Mouse (Mus musculus) stomach, adult 2 months (tissue): ENCODE results near the gene Tmx2. TPM values are rescaled to one million over a fixed set of nuclear protein-coding genes. Genes with fewer than 3 reads are reported as not detected.

ENCODE experiments used
- polyA plus RNA-seq: library from polyadenylated mRNA; depleted of rRNA; stranded (reverse); fragments of >200 nt; gene quantifications from 2 replicates; pipeline ENCODE4 v1.2.3, GENCODE M21; 2012; rRNA removed

The Tmx2 gene
- 32.9 and 35.4 TPM in 2 replicates for polyA plus RNA-seq

DNA sequence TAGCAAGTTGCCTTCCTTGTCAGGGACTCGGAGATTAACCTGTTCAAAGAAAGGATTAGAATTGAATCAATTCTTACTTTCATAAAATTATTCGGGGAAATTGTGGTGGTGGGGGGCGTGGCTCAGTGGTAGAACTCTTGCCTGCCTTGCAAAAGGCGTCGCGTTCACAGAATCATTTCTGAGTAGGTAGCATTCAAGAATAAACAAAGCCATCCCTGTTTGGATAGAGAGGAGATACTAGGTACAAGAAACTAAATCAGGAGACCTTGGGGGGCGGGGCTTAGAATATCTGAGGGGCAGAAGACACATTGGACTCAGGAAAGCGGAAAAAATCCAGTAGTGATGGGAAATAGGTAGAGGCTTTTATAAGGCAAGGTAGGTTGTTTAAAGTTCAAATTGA, at the start of gene Tmx2:
Gene Tmx2 (minus strand): TSS at position 125 of the 400 bp plus-strand sequence.

DNA sequence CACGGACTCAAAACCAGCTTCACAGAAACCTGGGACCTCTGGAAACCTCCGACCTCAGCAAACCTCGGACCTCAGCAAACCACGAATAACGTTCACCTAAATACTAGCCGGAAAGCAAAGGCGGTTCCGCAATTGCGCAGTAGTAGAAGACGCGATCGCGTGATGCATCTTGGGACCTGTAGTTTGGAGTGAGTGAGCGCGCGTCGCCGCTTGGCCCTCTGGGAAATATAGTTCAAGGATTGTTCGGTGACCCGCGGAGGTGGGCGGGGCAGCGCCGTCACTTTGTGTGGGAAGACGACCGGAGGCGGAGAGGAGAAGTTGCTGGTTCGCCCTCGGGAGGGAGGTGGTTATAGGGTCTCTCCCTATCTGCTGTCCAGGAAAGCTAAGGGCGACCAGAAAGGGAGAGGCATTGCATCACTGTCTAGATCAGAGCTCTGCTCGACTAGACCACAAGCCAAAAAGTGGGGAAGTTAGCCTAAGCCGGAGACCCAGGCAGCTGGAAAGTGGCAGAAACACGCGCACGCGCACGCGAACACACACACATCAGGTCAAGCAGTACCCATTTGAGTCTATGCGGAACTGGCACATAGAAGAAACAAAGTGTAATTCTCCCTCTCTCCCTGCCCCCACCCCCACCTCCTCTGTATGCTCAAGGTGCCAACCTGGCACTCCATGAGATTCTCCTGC, 48.4 kb upstream of the Tmx2 start, which contains the start of gene Clp1:
Gene Clp1 (minus strand): TSS at position 179 of the 687 bp plus-strand sequence.

DNA sequence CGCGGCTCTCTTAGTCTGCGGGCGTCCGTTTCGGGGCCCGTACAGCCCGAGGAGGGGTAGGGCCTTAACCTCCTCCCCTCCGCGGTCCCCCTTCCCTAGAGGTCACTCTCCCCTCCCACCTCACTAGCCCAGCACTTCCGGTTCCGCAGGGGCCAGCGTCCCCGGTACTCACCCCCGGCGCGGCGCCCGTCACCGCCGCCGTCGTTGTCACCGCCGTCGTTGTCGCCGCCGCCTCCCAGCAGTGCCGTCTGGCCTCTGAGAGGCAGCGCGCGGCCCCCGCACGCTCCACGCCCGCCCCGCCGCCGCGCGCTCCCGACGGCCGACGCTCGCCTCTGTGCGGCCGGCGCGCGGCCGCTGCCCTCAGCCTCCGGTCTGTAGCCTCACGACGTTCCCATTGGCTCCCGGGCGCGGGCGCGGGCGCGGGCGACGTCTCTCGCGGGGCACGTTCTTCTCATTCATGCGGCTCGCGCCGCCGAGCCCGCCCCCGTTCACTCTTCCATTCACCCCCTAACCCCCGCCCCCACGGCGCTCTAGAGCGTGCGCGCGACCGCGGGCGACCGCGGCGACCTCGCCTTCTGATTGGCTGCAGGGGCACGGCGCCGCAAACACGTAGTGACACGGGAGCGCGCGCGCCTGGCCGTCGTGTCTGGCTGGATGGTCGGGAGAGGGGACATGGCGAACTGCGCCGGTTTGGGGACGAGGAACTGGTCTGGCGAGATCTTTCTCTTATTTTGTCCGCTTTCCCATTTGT, 36.0 kb upstream of the Tmx2 start, which contains the start of gene Zdhhc5:
Gene Zdhhc5 (minus strand): TSS at position 370 of the 751 bp plus-strand sequence.

GRCm38 (mm10) chr2:84677968-84678880, 716 bp downstream of the Tmx2 start, which contains the start of the genes Gm28635 and Med19:
Gm28635 (minus strand) TSS chr2:84678041.
Med19 (plus strand) TSS chr2:84678402.

GRCm38 (mm10) chr2:84670569-84670933, 8.4 kb downstream of the Tmx2 start, which contains the start of gene Selenoh:
Selenoh (minus strand) TSS chr2:84670770.

GRCm38 (mm10) chr2:84658806-84659205, 20.1 kb downstream of the Tmx2 start, which contains the start of gene Btbd18:
Btbd18 (plus strand) TSS chr2:84659079.

GRCm38 (mm10) chr2:84650464-84651195, 28.3 kb downstream of the Tmx2 start, which contains the start of gene Ctnnd1:
Ctnnd1 (minus strand) TSS chr2:84650765.

Other genes with a start within 250 kb of the Tmx2 start
- 0.29 and 0.36 TPM in 2 replicates for gene Tfpi, start 202.4 kb downstream of the Tmx2 start, polyA plus RNA-seq
- gene Ctnnd1, start 28.4 kb downstream of the Tmx2 start, polyA plus RNA-seq = 14.4 and 24.0 TPM in 2 replicates
- gene Btbd18, start 20.1 kb downstream of the Tmx2 start, polyA plus RNA-seq = not detected in 2 replicates
- 22.8 and 39.0 TPM in 2 replicates for gene Selenoh, start 8.4 kb downstream of the Tmx2 start, polyA plus RNA-seq
- gene Gm28635, start 1.1 kb downstream of the Tmx2 start, polyA plus RNA-seq = not detected in 2 replicates
- gene Med19, start 738 bp downstream of the Tmx2 start, polyA plus RNA-seq = 3.5 and 4.1 TPM in 2 replicates
- gene Zdhhc5, start 36.0 kb upstream of the Tmx2 start, polyA plus RNA-seq = 22.6 and 27.1 TPM in 2 replicates
- gene Clp1, start 48.2 kb upstream of the Tmx2 start, polyA plus RNA-seq = 3.3 and 4.6 TPM in 2 replicates
- gene Ypel4, start 54.9 kb upstream of the Tmx2 start, polyA plus RNA-seq = 2.1 and 2.3 TPM in 2 replicates
- 0.25 and 0.49 TPM in 2 replicates for gene Gm19426, start 64.5 kb upstream of the Tmx2 start, polyA plus RNA-seq
- gene Serping1, start 96.3 kb upstream of the Tmx2 start, polyA plus RNA-seq = 128 and 145 TPM in 2 replicates
- 6.0 and 6.2 TPM in 2 replicates for gene Ube2l6, start 119.7 kb upstream of the Tmx2 start, polyA plus RNA-seq
- 0.66 and 1.2 TPM in 2 replicates for gene Smtnl1, start 143.5 kb upstream of the Tmx2 start, polyA plus RNA-seq
- 10.0 and 11.9 TPM in 2 replicates for gene Timm10, start 147.9 kb upstream of the Tmx2 start, polyA plus RNA-seq
- 1.2 and 1.4 TPM in 2 replicates for gene Slc43a1, start 159.7 kb upstream of the Tmx2 start, polyA plus RNA-seq
- 2.2 and 3.4 TPM in 2 replicates for gene Rtn4rl2, start 207.6 kb upstream of the Tmx2 start, polyA plus RNA-seq